ENCODE assay signal across 7 mouse cellular contexts in the genomic region with DNA sequence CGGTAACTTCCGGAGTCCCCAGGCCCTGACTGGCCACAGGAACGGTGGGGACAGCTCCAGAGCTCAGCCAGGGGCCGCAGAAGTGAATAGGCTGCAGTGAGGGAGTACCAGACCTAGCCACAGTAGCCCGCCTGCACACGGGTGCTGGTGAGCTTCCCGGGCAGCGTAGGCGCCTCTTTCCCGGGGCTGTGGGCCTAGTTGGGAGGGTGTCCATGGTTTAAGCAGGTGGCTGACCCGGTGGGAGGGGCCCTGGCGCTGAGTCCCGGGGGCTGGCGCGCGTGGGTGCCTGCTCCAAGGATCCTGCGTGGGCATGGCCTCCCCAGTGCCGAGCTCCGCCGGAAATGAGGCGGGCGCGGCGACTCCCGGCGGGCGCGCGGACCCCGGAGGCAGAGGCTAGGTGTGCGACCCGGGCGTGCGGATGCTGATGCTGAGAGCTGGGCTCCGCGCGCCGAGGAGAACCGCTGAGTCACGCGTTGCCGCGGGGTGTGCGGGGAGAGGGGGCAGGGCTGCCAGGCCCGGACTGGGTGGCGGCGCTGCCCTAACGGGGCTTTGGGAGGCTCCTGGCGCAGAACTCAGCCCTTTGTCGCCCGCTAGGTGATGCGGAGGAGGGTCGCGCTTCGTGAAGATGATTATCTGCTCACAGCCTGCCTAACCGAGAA. TPM values are rescaled to one million over a fixed set of nuclear protein-coding genes. Genes with fewer than 3 reads are reported as not detected.
DNase-seq lines count a peak whose midpoint lies in the region; ATAC-seq lines count a peak whose summit lies in the region.

No protein-coding gene starts in this region.

- peaks cover 8% of the 10 kb centered on the region; the same call in 1 of the 2 replicates for H3K4me1 ChIP-seq in hindbrain, embryonic 16.5 days (ENCODE audit: control insufficient read depth, insufficient read depth, low read depth, low read length)
- H3K4me1 ChIP-seq in stomach, embryonic 16.5 days (ENCODE audit: control insufficient read depth, insufficient read depth, low read length), result no peaks in the 10 kb centered on the region; the same call in 1 of the 2 replicates

- peak overlapping the region; percentile 74 for H3K4me2 ChIP-seq in hindbrain, embryonic 16.5 days (ENCODE audit: low read length)
- H3K4me2 ChIP-seq in stomach, embryonic 16.5 days (ENCODE audit: low read depth, low read length), result peak overlapping the region; percentile 17; the same call in 1 of the 2 replicates

- peak overlapping the region; percentile 88 for H3K27ac ChIP-seq in hindbrain, embryonic 16.5 days (ENCODE audit: low read depth, low read length)
- no peak overlapping the region for H3K27ac ChIP-seq in stomach, embryonic 16.5 days (ENCODE audit: low read length)

- H3K4me3 ChIP-seq in hindbrain, embryonic 16.5 days (ENCODE audit: low read length), result peak overlapping the region; percentile 71
- H3K4me3 ChIP-seq in stomach, embryonic 16.5 days (replicated peaks; ENCODE audit: low read length), result peak overlapping the region; percentile 19

- no peaks in the 10 kb centered on the region for H3K36me3 ChIP-seq in hindbrain, embryonic 16.5 days (ENCODE audit: control insufficient read depth, insufficient read depth, low read length)
- no peaks in the 10 kb centered on the region for H3K36me3 ChIP-seq in stomach, embryonic 16.5 days (ENCODE audit: control insufficient read depth, insufficient read depth, low read length)

- DNase-seq in thymus, postnatal 14 days, result peak; percentile 4
- DNase-seq in thymus, adult 18-20 months, result no peak
- DNase-seq in cerebellum, postnatal 36 days, result peak; percentile 78 to 83
- peak; percentile 47 for DNase-seq in mesoderm, embryonic 11.5 days (ENCODE audit: low read depth, low spot score)
- no peak for DNase-seq in spleen, postnatal 10 days (ENCODE audit: low spot score in 2 of 2)

- H3K9ac ChIP-seq in hindbrain, embryonic 16.5 days (ENCODE audit: low read depth, low read length), result peak overlapping the region; percentile 85
- no peak overlapping the region for H3K9ac ChIP-seq in stomach, embryonic 16.5 days (ENCODE audit: low read length)

- ATAC-seq in hindbrain, embryonic 16.5 days, result peak; percentile 47
- no peak for ATAC-seq in stomach, embryonic 16.5 days (ENCODE audit: insufficient read depth, low FRiP score)

- WGBS in hindbrain, embryonic 16.5 days, result under 1% methylated on average over 56 of the region's 56 CpGs
- under 1% methylated on average over 56 of the region's 56 CpGs for WGBS in stomach, embryonic 16.5 days

- H3K9me3 ChIP-seq in hindbrain, embryonic 16.5 days (ENCODE audit: control insufficient read depth, low read length), result no peaks in the 10 kb centered on the region
- H3K9me3 ChIP-seq in stomach, embryonic 16.5 days (replicated peaks; ENCODE audit: control insufficient read depth, low read length), result no peaks in the 10 kb centered on the region; the same call in 1 of the 2 replicates

- peaks cover 11% of the 10 kb centered on the region for H3K27me3 ChIP-seq in hindbrain, embryonic 16.5 days (replicated peaks; ENCODE audit: control insufficient read depth, insufficient read depth, low read length)
- peaks cover 74% of the 10 kb centered on the region for H3K27me3 ChIP-seq in stomach, embryonic 16.5 days (ENCODE audit: control insufficient read depth, insufficient read depth, low read length)

RNA-seq across cellular contexts. Expression of a gene that starts 1.4 kb away (rescaled TPM):
- polyA plus RNA-seq in hindbrain, embryonic 16.5 days (2015; fragmentation: Nextera tagmentation; extraction: Ambion mirVana), result 52.4 and 58.2 TPM in 2 replicates
- polyA plus RNA-seq in stomach, embryonic 16.5 days (2015; fragmentation: Nextera tagmentation; extraction: Ambion mirVana), result 0.63 and 0.76 TPM in 2 replicates

RNA-seq across cellular contexts. Expression of a gene that starts 39.3 kb away (rescaled TPM):
- 13.8 and 15.2 TPM in 2 replicates for polyA plus RNA-seq in hindbrain, embryonic 16.5 days (2015; fragmentation: Nextera tagmentation; extraction: Ambion mirVana)
- 21.8 and 22.8 TPM in 2 replicates for polyA plus RNA-seq in stomach, embryonic 16.5 days (2015; fragmentation: Nextera tagmentation; extraction: Ambion mirVana)

Comparison
In these comparisons a context has a peak if more than half of its experiments do, and no peak if none do; other contexts are left out.
1. DNase-seq: peak in thymus, postnatal 14 days (single experiment), cerebellum, postnatal 36 days (2 of 2) and mesoderm, embryonic 11.5 days (single experiment); none in thymus, adult 18-20 months (0 of 2) and spleen, postnatal 10 days (0 of 2).
2. RNA of a gene that starts 1.4 kb away (polyA plus RNA-seq): 52.4 to 58.2 TPM in hindbrain, embryonic 16.5 days; 0.63 to 0.76 TPM in stomach, embryonic 16.5 days; every median in the first group is over 10 times any median in the second.